Mouse (Mus musculus): Measurements from ENCODE around the gene Mrnip.

GRCm38 (mm10) chr11:50155785-50156184 is 18.5 kb upstream of the Mrnip start:
- TF ChIP-seq CTCF (conservative IDR thresholded peaks at IDR 0.05; ENCODE audit: low read length) (no peak), NANOG (IDR thresholded peaks at IDR 0.05; ENCODE audit: borderline replicate concordance, low read length) (no peak)
